Mouse (Mus musculus) CH12.LX (cell line): Measurements from ENCODE around the gene Gtf3c1. TPM values are rescaled to one million over a fixed set of nuclear protein-coding genes. Genes with fewer than 3 reads are reported as not detected.

Experiments
- DNase-seq: peaks from one replicate; pipeline ENCODE4 v3.0.0-alpha.2; 2013; ENCODE audit errors: extremely low read depth
- H3K27ac ChIP-seq: 2 replicates; pipeline ENCODE4 v1.5.1; 2012; ENCODE audit warnings: low read depth, mild to moderate bottlenecking, control low read depth, moderate library complexity; ENCODE audit not compliant: insufficient read depth
- H3K27me3 ChIP-seq: replicated peaks from 2 replicates; pipeline ENCODE3; 2012; ENCODE audit warnings: inconsistent platforms
- H3K36me3 ChIP-seq, 2 experiments: replicated peaks in 1 of 2; 2 replicates each; pipeline versions ENCODE3 to v1.6.1; 2012; ENCODE audit warnings: inconsistent platforms in 1 of 2, low read length in 1 of 2, mild to moderate bottlenecking in 1 of 2, mixed read lengths in 1 of 2, moderate library complexity in 1 of 2; ENCODE audit not compliant: control insufficient read depth in 1 of 2, insufficient read depth in 1 of 2
- H3K4me1 ChIP-seq, 2 experiments: 2 replicates each; pipeline ENCODE4 v1.6.1; 2012; ENCODE audit warnings: inconsistent platforms in 1 of 2, moderate library complexity in 1 of 2; ENCODE audit not compliant: insufficient read depth in 2 of 2, control insufficient read depth in 1 of 2
- H3K4me2 ChIP-seq: 2 replicates; pipeline ENCODE4 v1.6.1; 2012; ENCODE audit warnings: low read depth, mild to moderate bottlenecking, control low read depth; ENCODE audit not compliant: poor library complexity, insufficient read depth, severe bottlenecking
- H3K4me3 ChIP-seq, 3 experiments: fragments of 150-350 bp in 1 of 3; sonication (generic) in 1 of 3; replicated peaks in 1 of 3; 2 replicates each; pipeline versions ENCODE3 to v1.5.1; 2011 to 2012; ENCODE audit warnings: low read depth in 2 of 3, low read length in 2 of 3, mild to moderate bottlenecking in 2 of 3, moderate library complexity in 2 of 3, control low read depth in 1 of 3, improper control_type of control experiment in 1 of 3, inconsistent platforms in 1 of 3, mixed read lengths in 1 of 3; ENCODE audit not compliant: poor library complexity in 1 of 3
- H3K79me2 ChIP-seq: replicated peaks from 2 replicates; pipeline ENCODE4 v1.6.1; 2012; ENCODE audit warnings: mild to moderate bottlenecking, moderate library complexity; ENCODE audit not compliant: control insufficient read depth, poor library complexity, insufficient read depth, severe bottlenecking; ENCODE audit errors: extremely low read depth
- H3K9ac ChIP-seq: 2 replicates; pipeline ENCODE4 v1.6.1; 2012; ENCODE audit warnings: low read depth, mild to moderate bottlenecking, control low read depth, moderate library complexity; ENCODE audit not compliant: insufficient read depth
- H3K9me3 ChIP-seq: replicated peaks from 2 replicates; pipeline ENCODE3; 2012; ENCODE audit warnings: low read length, inconsistent platforms, mixed read lengths
- BHLHE40 ChIP-seq: IDR thresholded peaks from 2 replicates; pipeline ENCODE4 v1.6.1; 2011; ENCODE audit warnings: mild to moderate bottlenecking, low read depth, low read length, improper control_type of control experiment
- CHD1 ChIP-seq: IDR thresholded peaks from 2 replicates; pipeline ENCODE4 v1.6.1; 2012; ENCODE audit warnings: low read depth, low read length, improper control_type of control experiment, inconsistent platforms
- CHD2 ChIP-seq: IDR thresholded peaks from 2 replicates; pipeline ENCODE4 v1.6.1; 2011; ENCODE audit warnings: low read length, improper control_type of control experiment
- CTCF ChIP-seq, 2 experiments: IDR thresholded peaks in 1 of 2; conservative IDR thresholded peaks in 1 of 2; 2 replicates each; pipeline ENCODE4 v1.5.1; 2011 to 2012; ENCODE audit warnings: low read depth in 2 of 2, low read length in 2 of 2, improper control_type of control experiment in 1 of 2, inconsistent platforms in 1 of 2, mild to moderate bottlenecking in 1 of 2, moderate library complexity in 1 of 2
- E2F4 ChIP-seq: IDR thresholded peaks from 2 replicates; pipeline ENCODE4 v1.6.1; 2011; ENCODE audit warnings: low read depth, low read length, improper control_type of control experiment; ENCODE audit not compliant: insufficient replicate concordance
- ELF1 ChIP-seq: IDR thresholded peaks from 2 replicates; pipeline ENCODE4 v1.6.1; 2014; ENCODE audit warnings: low read depth, mild to moderate bottlenecking, inconsistent platforms, low read length, improper control_type of control experiment
- EP300 ChIP-seq: IDR thresholded peaks from 2 replicates; pipeline ENCODE4 v1.6.1; 2011; ENCODE audit warnings: low read length, improper control_type of control experiment
- ETS1 ChIP-seq: conservative IDR thresholded peaks from 2 replicates; pipeline ENCODE4 v1.6.1; 2012; ENCODE audit warnings: low read depth, mild to moderate bottlenecking, inconsistent platforms, low read length, improper control_type of control experiment, moderate library complexity
- GABPA ChIP-seq: IDR thresholded peaks from 2 replicates; pipeline ENCODE4 v1.6.1; 2012; ENCODE audit warnings: low read depth, low read length, improper control_type of control experiment, inconsistent platforms; ENCODE audit not compliant: insufficient replicate concordance
- HCFC1 ChIP-seq: IDR thresholded peaks from 2 replicates; pipeline ENCODE4 v1.6.1; 2012; ENCODE audit warnings: low read depth, mild to moderate bottlenecking, inconsistent platforms, low read length, improper control_type of control experiment
- JUN ChIP-seq: IDR thresholded peaks from 2 replicates; pipeline ENCODE4 v1.6.1; 2011; ENCODE audit warnings: low read depth, mild to moderate bottlenecking, low read length, improper control_type of control experiment, moderate library complexity; ENCODE audit not compliant: insufficient read depth
- JUND ChIP-seq: conservative IDR thresholded peaks from 2 replicates; pipeline ENCODE4 v1.6.1; 2011; ENCODE audit warnings: low read depth, low read length, improper control_type of control experiment
- KAT2A ChIP-seq: IDR thresholded peaks from 2 replicates; pipeline ENCODE4 v1.6.1; 2012; ENCODE audit warnings: low read length, improper control_type of control experiment, inconsistent platforms; ENCODE audit not compliant: insufficient replicate concordance
- MAFK ChIP-seq: IDR thresholded peaks from 2 replicates; pipeline ENCODE4 v1.6.1; 2011; ENCODE audit warnings: low read length, improper control_type of control experiment; ENCODE audit not compliant: insufficient replicate concordance
- MAX ChIP-seq: IDR thresholded peaks from 2 replicates; pipeline ENCODE4 v1.6.1; 2011; ENCODE audit warnings: low read length, improper control_type of control experiment
- MAZ ChIP-seq: IDR thresholded peaks from 2 replicates; pipeline ENCODE4 v1.6.1; 2012; ENCODE audit warnings: low read depth, mild to moderate bottlenecking, inconsistent platforms, low read length, improper control_type of control experiment, moderate library complexity
- MEF2A ChIP-seq: IDR thresholded peaks from 2 replicates; pipeline ENCODE4 v1.6.1; 2014; ENCODE audit warnings: low read depth, mild to moderate bottlenecking, inconsistent platforms, low read length, improper control_type of control experiment, borderline replicate concordance
- MXI1 ChIP-seq: IDR thresholded peaks from 2 replicates; pipeline ENCODE4 v1.6.1; 2011; ENCODE audit warnings: mild to moderate bottlenecking, low read depth, low read length, improper control_type of control experiment
- MYC ChIP-seq: IDR thresholded peaks from 2 replicates; pipeline ENCODE4 v1.6.1; 2011; ENCODE audit warnings: low read depth, mild to moderate bottlenecking, improper control_type of control experiment, low read length
- NELFE ChIP-seq: IDR thresholded peaks from 2 replicates; pipeline ENCODE4 v1.6.1; 2011; ENCODE audit warnings: low read depth, low read length, improper control_type of control experiment
- NRF1 ChIP-seq: IDR thresholded peaks from 2 replicates; pipeline ENCODE4 v1.6.1; 2014; ENCODE audit warnings: low read depth, mild to moderate bottlenecking, inconsistent platforms, low read length, improper control_type of control experiment, moderate library complexity
- PAX5 ChIP-seq: IDR thresholded peaks from 2 replicates; pipeline ENCODE4 v1.6.1; 2012; ENCODE audit warnings: low read length, inconsistent platforms, mixed read lengths
- POLR2A ChIP-seq: IDR thresholded peaks from 2 replicates; pipeline ENCODE4 v1.6.1; 2011; ENCODE audit warnings: low read depth, mild to moderate bottlenecking, improper control_type of control experiment, low read length
- RCOR1 ChIP-seq: conservative IDR thresholded peaks from 2 replicates; pipeline ENCODE4 v1.6.1; 2012; ENCODE audit warnings: low read depth, mild to moderate bottlenecking, inconsistent platforms, low read length, improper control_type of control experiment
- SIN3A ChIP-seq: IDR thresholded peaks from 2 replicates; pipeline ENCODE4 v1.6.1; 2012; ENCODE audit warnings: low read length, improper control_type of control experiment, inconsistent platforms
- SMC3 ChIP-seq: IDR thresholded peaks from 2 replicates; pipeline ENCODE4 v1.6.1; 2011; ENCODE audit warnings: low read depth, low read length, improper control_type of control experiment
- TBP ChIP-seq: conservative IDR thresholded peaks from 2 replicates; pipeline ENCODE4 v1.6.1; 2011; ENCODE audit warnings: low read depth, low read length, improper control_type of control experiment
- TCF12 ChIP-seq: IDR thresholded peaks from 2 replicates; pipeline ENCODE4 v1.6.1; 2014; ENCODE audit warnings: low read depth, mild to moderate bottlenecking, inconsistent platforms, low read length, improper control_type of control experiment
- UBTF ChIP-seq: IDR thresholded peaks from 2 replicates; pipeline ENCODE4 v1.6.1; 2012; ENCODE audit warnings: low read depth, mild to moderate bottlenecking, inconsistent platforms, low read length, improper control_type of control experiment, moderate library complexity
- USF1 ChIP-seq: IDR thresholded peaks from 2 replicates; pipeline ENCODE4 v1.6.1; 2014; ENCODE audit warnings: low read depth, mild to moderate bottlenecking, inconsistent platforms, low read length, improper control_type of control experiment
- USF2 ChIP-seq: conservative IDR thresholded peaks from 2 replicates; pipeline ENCODE4 v1.6.1; 2011; ENCODE audit warnings: low read depth, low read length, improper control_type of control experiment
- ZC3H11A ChIP-seq: IDR thresholded peaks from 2 replicates; pipeline ENCODE4 v1.6.1; 2012; ENCODE audit warnings: low read depth, mild to moderate bottlenecking, inconsistent platforms, low read length, improper control_type of control experiment
- ZKSCAN1 ChIP-seq: IDR thresholded peaks from 2 replicates; pipeline ENCODE4 v1.6.1; 2012; ENCODE audit warnings: low read depth, inconsistent platforms, low read length, improper control_type of control experiment, borderline replicate concordance
- ZMIZ1 ChIP-seq: IDR thresholded peaks from 2 replicates; pipeline ENCODE4 v1.6.1; 2012; ENCODE audit warnings: low read depth, mild to moderate bottlenecking, inconsistent platforms, low read length, improper control_type of control experiment
- ZNF384 ChIP-seq: IDR thresholded peaks from 2 replicates; pipeline ENCODE4 v1.6.1; 2012; ENCODE audit warnings: low read depth, low read length, improper control_type of control experiment, inconsistent platforms
- dilution Hi-C: fragments of 300-500 bp; cut with MboI; formaldehyde crosslinking; loops from 2 replicates; pipeline ENCODE4 v1.14.3; 2020; ENCODE audit warnings: low sequenced_read_pairs; ENCODE audit not compliant: extremely low pct_unique_long_range_greater_than_20kb, extremely low pct_ligation_motif_present
- in situ Hi-C: fragments of 300-500 bp; cut with MboI; formaldehyde crosslinking; loops from 3 replicates; pipeline ENCODE4 v1.14.3; 2019; ENCODE audit warnings: low sequenced_read_pairs, low pct_ligation_motif_present, low pct_unique_long_range_greater_than_20kb, mixed read lengths
- polyA plus RNA-seq: library from polyadenylated mRNA; unstranded; fragments of >175 nt; gene quantifications from 2 replicates; pipeline ENCODE4 v1.2.1, GENCODE M21; 2012; ENCODE audit warnings: low read depth; ENCODE audit not compliant: insufficient read length
- total RNA-seq, 2 experiments: library from RNA; depleted of rRNA; stranded (reverse); fragments of 300-350 nt in 1 of 2; fragments of >200 nt in 1 of 2; gene quantifications; 2 replicates each; pipeline ENCODE4 v1.2.3; 2012 to 2014

Gtf3c1 gene
- total and polyA plus RNA-seq, 3 experiments: 20.2 to 48.4 (median 46.8) TPM

GRCm38 (mm10) chr7:125606265-125607164, 101.1 kb downstream of the Gtf3c1 start (continued):
- TF ChIP-seq JUN: no peak
- no peak for TF ChIP-seq ZC3H11A
- 0 out of 2 replicates have a peak, but pooled peaks have one; percentile 30 for TF ChIP-seq TBP
- no peak for TF ChIP-seq UBTF
- peak; percentile 67 for TF ChIP-seq MAZ
- TF ChIP-seq, all 38 proteins: peak for 18

- Histone ChIP-seq H3K4me1 (peaks cover 4 to 48% of the 10 kb centered on the region in 2 experiments), H3K79me2 (peaks cover 68% of the 10 kb centered on the region), H3K9me3 (peaks cover 7% of the 10 kb centered on the region), H3K27ac (peak overlapping the region; percentile 100), H3K27me3 (no peaks in the 10 kb centered on the region), H3K4me3 (peak overlapping the region; percentile 86 to 99 (median 94)), H3K9ac (peak overlapping the region; percentile 97), H3K4me2 (peak overlapping the region; percentile 41; the same call in 1 of the 2 replicates), H3K36me3 (peaks cover 43 to 56% of the 10 kb centered on the region in 2 experiments)
- in situ Hi-C loops: no loop called here
- DNase-seq: peak; percentile 99
- dilution Hi-C loops: no loop called here
- TF ChIP-seq ZKSCAN1 (no peak), MAZ (peak; percentile 99), MYC (peak; percentile 85; the same call in 1 of the 2 replicates), MXI1 (no peak), GABPA (no peak), CHD2 (peak; percentile 97), SIN3A (peak; percentile 95), USF1 (0 out of 2 replicates have a peak, but pooled peaks have one; percentile 18), MAX (peak; percentile 88; the same call in 1 of the 2 replicates), ZNF384 (peak; percentile 61), BHLHE40 (peak; percentile 97), USF2 (no peak), POLR2A (peak; percentile 79), TBP (peak; percentile 87), MAFK (peak; percentile 88), HCFC1 (peak; percentile 32; the same call in 1 of the 2 replicates), MEF2A (peak; percentile 97), EP300 (peak; percentile 99), TCF12 (peak; percentile 100), NRF1 (peak; percentile 33; the same call in 1 of the 2 replicates), E2F4 (peak; percentile 63; the same call in 1 of the 2 replicates), PAX5 (no peak), KAT2A (peak; percentile 82; the same call in 1 of the 2 replicates), JUND (peak; percentile 88), CTCF (conservative IDR thresholded peaks at IDR 0.05 in 1 of 2, IDR thresholded peaks at IDR 0.05 in 1 of 2; ENCODE audit: low read depth in 2 of 2, low read length in 2 of 2) (no peak), ETS1 (peak; percentile 98), CHD1 (peak; percentile 95; the same call in 1 of the 2 replicates), ZMIZ1 (no peak; the same call in 1 of the 2 replicates), RCOR1 (peak; percentile 98), NELFE (peak; percentile 57), SMC3 (peak; percentile 9; the same call in 1 of the 2 replicates), ELF1 (peak; percentile 59)
These were observed 101.8 kb downstream of the Gtf3c1 start for GRCm38 (mm10) chr7:125605725-125606139.
